Mouse (Mus musculus) midbrain, embryonic 11.5 days (tissue): ENCODE data around the gene Pop7. TPM values are rescaled to one million over a fixed set of nuclear protein-coding genes. Genes with fewer than 3 reads are reported as not detected.

Experiments used
- ATAC-seq: fragments of 200-750 bp; cut with Nextera tagmentation; 2 replicates; pipeline ENCODE4 v1.8.0; 2017; ENCODE audit warnings: moderate TSS enrichment, moderate library complexity; ENCODE audit not compliant: low FRiP score
- DNase-seq: peaks from one replicate; pipeline ENCODE4 v3.0.0; 2015; ENCODE audit warnings: low spot score; ENCODE audit errors: missing footprints
- H3K27ac ChIP-seq: fragments of 300-500 bp; sonication (generic); 2 replicates; pipeline ENCODE4 v1.5.1; 2014; ENCODE audit warnings: low read depth, low read length
- H3K27me3 ChIP-seq: fragments of 300-500 bp; sonication (generic); 2 replicates; pipeline ENCODE4 v1.6.1; 2014; ENCODE audit warnings: mild to moderate bottlenecking, low read length, moderate library complexity, mixed read lengths; ENCODE audit not compliant: control insufficient read depth, insufficient read depth
- H3K36me3 ChIP-seq: fragments of 300-500 bp; sonication (generic); 2 replicates; pipeline ENCODE4 v1.6.1; 2014; ENCODE audit warnings: mild to moderate bottlenecking, low read length, moderate library complexity, mixed read lengths; ENCODE audit not compliant: control insufficient read depth, insufficient read depth
- H3K4me1 ChIP-seq: fragments of 300-500 bp; sonication (generic); 2 replicates; pipeline ENCODE4 v1.6.1; 2014; ENCODE audit warnings: low read length; ENCODE audit not compliant: control insufficient read depth, insufficient read depth
- H3K4me2 ChIP-seq: fragments of 300-500 bp; sonication (generic); 2 replicates; pipeline ENCODE4 v1.6.1; 2014; ENCODE audit warnings: mild to moderate bottlenecking, moderate library complexity
- H3K4me3 ChIP-seq: fragments of 300-500 bp; sonication (generic); 2 replicates; pipeline ENCODE4 v1.5.1; 2014; ENCODE audit warnings: low read depth, low read length
- H3K9ac ChIP-seq: fragments of 300-500 bp; sonication (generic); 2 replicates; pipeline ENCODE4 v1.6.1; 2014; ENCODE audit warnings: low read length
- H3K9me3 ChIP-seq: fragments of 300-500 bp; sonication (generic); 2 replicates; pipeline ENCODE4 v1.6.1; 2016; ENCODE audit warnings: low read length; ENCODE audit not compliant: control insufficient read depth
- WGBS: fragments of 180-500 bp; shearing (Covaris S2); extraction: QIAGEN DNeasy Blood & Tissue Kit; methylation state at CpG from one replicate; pipeline ENCODE4 v1.1.7; 2014; 5-methylcytosine and 5-hydroxymethylcytosine counted together
- polyA plus RNA-seq: library from polyadenylated mRNA; unstranded; fragments of >200 nt; fragmentation: Nextera tagmentation; extraction: Ambion mirVana; gene quantifications from 2 replicates; pipeline ENCODE4 v1.2.1, GENCODE M21; 2014

Gene Pop7
- polyA plus RNA-seq, 1 experiment from 2014 or later: 54.8 TPM

- peak overlapping the region; percentile 95 for H3K4me2 ChIP-seq
- peaks cover 22% of the 10 kb centered on the region for H3K4me1 ChIP-seq
- 73% methylated on average over 15 of the region's 15 CpGs for WGBS
- no peak overlapping the region for H3K4me3 ChIP-seq
- ATAC-seq (no peak), DNase-seq (no peak)
- H3K9me3 ChIP-seq: no peaks in the 10 kb centered on the region
- no peak overlapping the region for H3K9ac ChIP-seq
- 0 out of 2 replicates have a peak overlapping the region, but pooled peaks have one; percentile 0 for H3K27ac ChIP-seq
- H3K36me3 ChIP-seq: peaks cover 33% of the 10 kb centered on the region
- no peaks in the 10 kb centered on the region for H3K27me3 ChIP-seq
Observed at GRCm38 (mm10) chr5:137529221-137529995, 27.1 kb upstream of the Pop7 start.

GRCm38 (mm10) chr5:137528247-137528968 is 26.1 kb upstream of the Pop7 start:
- Histone ChIP-seq H3K9ac (no peak overlapping the region), H3K4me3 (no peak overlapping the region), H3K9me3 (no peaks in the 10 kb centered on the region), H3K27ac (no peak overlapping the region), H3K4me2 (no peak overlapping the region), H3K27me3 (no peaks in the 10 kb centered on the region), H3K4me1 (peaks cover 22% of the 10 kb centered on the region), H3K36me3 (peaks cover 43% of the 10 kb centered on the region)
- 88% methylated on average over 22 of the region's 22 CpGs for WGBS
- ATAC-seq (no peak), DNase-seq (no peak)

GRCm38 (mm10) chr5:137527413-137527812 is 25.1 kb upstream of the Pop7 start:
- Histone ChIP-seq H3K27ac (no peak overlapping the region), H3K4me1 (peaks cover 22% of the 10 kb centered on the region), H3K36me3 (peaks cover 53% of the 10 kb centered on the region), H3K4me3 (no peak overlapping the region), H3K9ac (no peak overlapping the region), H3K9me3 (no peaks in the 10 kb centered on the region), H3K4me2 (no peak overlapping the region), H3K27me3 (no peaks in the 10 kb centered on the region)
- ATAC-seq (no peak), DNase-seq (no peak)
- 63% methylated on average over 1 of the region's 1 CpGs for WGBS

GRCm38 (mm10) chr5:137526192-137526936 is 24.0 kb upstream of the Pop7 start:
- WGBS: 43% methylated on average over 16 of the region's 16 CpGs
- Histone ChIP-seq H3K27me3 (no peaks in the 10 kb centered on the region), H3K4me1 (peaks cover 22% of the 10 kb centered on the region), H3K27ac (peak overlapping the region; percentile 28; the same call in 1 of the 2 replicates), H3K9ac (peak overlapping the region; percentile 18; the same call in 1 of the 2 replicates), H3K9me3 (no peaks in the 10 kb centered on the region), H3K4me2 (no peak overlapping the region), H3K36me3 (peaks cover 63% of the 10 kb centered on the region), H3K4me3 (no peak overlapping the region)
- ATAC-seq (no peak), DNase-seq (peak; percentile 90)

GRCm38 (mm10) chr5:137525511-137525910 is 23.2 kb upstream of the Pop7 start:
- Histone ChIP-seq H3K4me1 (peaks cover 22% of the 10 kb centered on the region), H3K27me3 (no peaks in the 10 kb centered on the region), H3K4me2 (no peak overlapping the region), H3K9me3 (no peaks in the 10 kb centered on the region), H3K9ac (no peak overlapping the region), H3K27ac (no peak overlapping the region; the same call in 1 of the 2 replicates), H3K36me3 (peaks cover 67% of the 10 kb centered on the region), H3K4me3 (no peak overlapping the region)
- DNase-seq (no peak), ATAC-seq (no peak)
- 78% methylated on average over 16 of the region's 16 CpGs for WGBS

- 89% methylated on average over 13 of the region's 13 CpGs for WGBS
- no peak for ATAC-seq
Observed at GRCm38 (mm10) chr5:137524671-137525070, 22.4 kb upstream of the Pop7 start.

DNA sequence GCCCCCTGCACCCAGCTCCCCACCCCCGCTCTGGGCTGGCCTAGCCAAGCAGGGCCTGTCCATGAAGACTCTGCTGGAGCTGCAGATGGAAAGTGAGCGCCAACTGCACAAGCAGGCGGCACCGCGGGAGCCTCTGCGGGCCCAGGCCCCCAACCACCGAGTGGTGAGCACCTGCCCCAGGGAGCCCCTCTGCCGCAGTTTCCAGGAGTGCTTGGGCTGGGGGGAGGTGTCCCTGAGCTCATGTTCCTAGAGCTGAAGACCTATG is 21.9 kb upstream of the Pop7 start:
- H3K4me1 ChIP-seq: peaks cover 9% of the 10 kb centered on the region; the same call in 1 of the 2 replicates
- no peaks in the 10 kb centered on the region for H3K9me3 ChIP-seq
- 87% methylated on average over 8 of the region's 8 CpGs for WGBS
- H3K9ac ChIP-seq: no peak overlapping the region
- ATAC-seq: no peak
- H3K27ac ChIP-seq: no peak overlapping the region
- no peak overlapping the region for H3K4me3 ChIP-seq
- no peak for DNase-seq
- no peaks in the 10 kb centered on the region for H3K27me3 ChIP-seq
- no peak overlapping the region for H3K4me2 ChIP-seq
- peaks cover 69% of the 10 kb centered on the region for H3K36me3 ChIP-seq

More at GRCm38 (mm10) chr5:137524671-137525070, 22.4 kb upstream of the Pop7 start:
- Histone ChIP-seq H3K4me2 (no peak overlapping the region), H3K36me3 (peaks cover 74% of the 10 kb centered on the region), H3K9ac (no peak overlapping the region), H3K9me3 (no peaks in the 10 kb centered on the region), H3K27me3 (no peaks in the 10 kb centered on the region), H3K4me3 (no peak overlapping the region), H3K27ac (no peak overlapping the region), H3K4me1 (peaks cover 14% of the 10 kb centered on the region)
- no peak for DNase-seq

DNA sequence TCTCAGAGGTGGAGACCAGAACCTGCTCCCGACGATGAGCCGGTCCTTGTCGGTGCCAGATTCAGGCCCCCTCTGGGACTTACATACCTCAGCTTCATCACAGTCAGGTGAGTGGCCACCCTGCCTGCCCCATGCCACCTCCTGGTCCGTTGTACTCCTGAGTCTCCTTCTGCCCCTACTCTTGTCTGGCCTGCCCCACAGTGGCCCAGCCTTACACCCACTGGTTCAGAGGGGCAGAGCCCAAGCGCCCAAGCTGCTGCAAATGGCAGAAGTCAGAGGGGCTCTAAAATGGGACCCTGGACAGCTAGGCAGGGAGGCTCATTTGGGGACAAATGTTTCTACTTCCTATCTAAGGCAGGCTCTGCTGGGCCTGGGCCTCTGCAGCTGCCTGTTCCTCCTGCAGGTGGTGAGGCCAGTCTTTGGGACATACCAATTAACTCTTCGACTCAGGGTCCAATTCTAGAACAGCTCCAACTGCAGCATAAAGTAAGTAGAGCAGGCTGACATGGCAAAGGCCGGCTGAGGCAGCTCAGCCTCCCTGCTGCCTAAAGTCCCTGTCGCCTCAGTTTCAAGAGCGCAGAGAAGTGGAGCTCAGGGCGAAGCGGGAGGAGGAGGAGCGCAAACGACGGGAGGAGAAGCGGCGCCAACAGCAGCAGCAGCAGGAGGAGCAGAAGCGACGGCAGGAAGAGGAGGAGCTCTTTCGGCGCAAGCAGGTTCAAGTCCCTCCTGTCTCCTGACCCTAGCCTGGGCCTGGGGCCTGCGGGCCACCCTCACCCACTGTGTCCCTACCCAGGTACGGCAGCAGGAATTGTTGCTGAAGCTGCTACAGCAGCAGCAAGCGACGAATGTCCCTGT is 21.3 kb upstream of the Pop7 start:
- DNase-seq (no peak), ATAC-seq (no peak)
- Histone ChIP-seq H3K4me2 (no peak overlapping the region), H3K36me3 (peaks cover 64% of the 10 kb centered on the region), H3K4me3 (no peak overlapping the region), H3K9ac (no peak overlapping the region), H3K27me3 (no peaks in the 10 kb centered on the region), H3K4me1 (peaks cover 9% of the 10 kb centered on the region; the same call in 1 of the 2 replicates), H3K9me3 (no peaks in the 10 kb centered on the region), H3K27ac (no peak overlapping the region; the same call in 1 of the 2 replicates)
- WGBS: 85% methylated on average over 25 of the region's 25 CpGs
